Mouse (Mus musculus): ENCODE results near the gene Prkar2a. TPM values are rescaled to one million over a fixed set of nuclear protein-coding genes. Genes with fewer than 3 reads are reported as not detected.

Prkar2a gene
- polyA plus RNA-seq, 1 experiment: 0.02 TPM

- TF ChIP-seq GATA1 (IDR thresholded peaks at IDR 0.05; ENCODE audit: low read length): no peak
Observed at GRCm38 (mm10) chr9:108688451-108688850, 663 bp upstream of the Prkar2a start.

GRCm38 (mm10) chr9:108689993-108690392 is 879 bp downstream of the Prkar2a start:
- TF ChIP-seq GATA1 (IDR thresholded peaks at IDR 0.05; ENCODE audit: low read length): no peak

GRCm38 (mm10) chr9:108690914-108691313 is 1.8 kb downstream of the Prkar2a start:
- no peak for TF ChIP-seq GATA1 (IDR thresholded peaks at IDR 0.05; ENCODE audit: low read length)

GRCm38 (mm10) chr9:108691371-108691770 is 2.3 kb downstream of the Prkar2a start:
- no peak for TF ChIP-seq GATA1 (IDR thresholded peaks at IDR 0.05; ENCODE audit: low read length)

- TF ChIP-seq GATA1 (IDR thresholded peaks at IDR 0.05; ENCODE audit: low read length): no peak
Observed at GRCm38 (mm10) chr9:108691846-108692225, 2.7 kb downstream of the Prkar2a start.

GRCm38 (mm10) chr9:108692226-108693041 is 3.3 kb downstream of the Prkar2a start:
- no peak for TF ChIP-seq GATA1 (IDR thresholded peaks at IDR 0.05; ENCODE audit: low read length)

- TF ChIP-seq GATA1 (IDR thresholded peaks at IDR 0.05; ENCODE audit: low read length): no peak
Observed at GRCm38 (mm10) chr9:108693946-108694345, 4.8 kb downstream of the Prkar2a start.

GRCm38 (mm10) chr9:108694533-108694932 is 5.4 kb downstream of the Prkar2a start:
- no peak for TF ChIP-seq GATA1 (IDR thresholded peaks at IDR 0.05; ENCODE audit: low read length)

GRCm38 (mm10) chr9:108702476-108702875 is 13.4 kb downstream of the Prkar2a start:
- no peak for TF ChIP-seq GATA1 (IDR thresholded peaks at IDR 0.05; ENCODE audit: low read length)

GRCm38 (mm10) chr9:108703373-108704110 is 14.4 kb downstream of the Prkar2a start:
- TF ChIP-seq GATA1 (IDR thresholded peaks at IDR 0.05; ENCODE audit: low read length): no peak

GRCm38 (mm10) chr9:108704591-108704990 is 15.5 kb downstream of the Prkar2a start:
- TF ChIP-seq GATA1 (IDR thresholded peaks at IDR 0.05; ENCODE audit: low read length): no peak

- TF ChIP-seq GATA1 (IDR thresholded peaks at IDR 0.05; ENCODE audit: low read length): no peak
Observed at GRCm38 (mm10) chr9:108707212-108707611, 18.1 kb downstream of the Prkar2a start.

- no peak for TF ChIP-seq GATA1 (IDR thresholded peaks at IDR 0.05; ENCODE audit: low read length)
Observed at GRCm38 (mm10) chr9:108708833-108709232, 19.7 kb downstream of the Prkar2a start.

GRCm38 (mm10) chr9:108710767-108711166 is 21.7 kb downstream of the Prkar2a start:
- no peak for TF ChIP-seq GATA1 (IDR thresholded peaks at IDR 0.05; ENCODE audit: low read length)

- TF ChIP-seq GATA1 (IDR thresholded peaks at IDR 0.05; ENCODE audit: low read length): no peak
Observed at GRCm38 (mm10) chr9:108716199-108716598, 27.1 kb downstream of the Prkar2a start.

- no peak for TF ChIP-seq GATA1 (IDR thresholded peaks at IDR 0.05; ENCODE audit: low read length)
Observed at GRCm38 (mm10) chr9:108723751-108724150, 34.6 kb downstream of the Prkar2a start.

- TF ChIP-seq GATA1 (IDR thresholded peaks at IDR 0.05; ENCODE audit: low read length): no peak
Observed at GRCm38 (mm10) chr9:108726116-108726515, 37.0 kb downstream of the Prkar2a start.

All from G1E-ER4 (cell line).